Mouse (Mus musculus): Measurements from ENCODE around the gene App. TPM values are rescaled to one million over a fixed set of nuclear protein-coding genes. Genes with fewer than 3 reads are reported as not detected.

The App gene
- 24.4 TPM for polyA plus RNA-seq (2017; shearing (Covaris generic))

DNA sequence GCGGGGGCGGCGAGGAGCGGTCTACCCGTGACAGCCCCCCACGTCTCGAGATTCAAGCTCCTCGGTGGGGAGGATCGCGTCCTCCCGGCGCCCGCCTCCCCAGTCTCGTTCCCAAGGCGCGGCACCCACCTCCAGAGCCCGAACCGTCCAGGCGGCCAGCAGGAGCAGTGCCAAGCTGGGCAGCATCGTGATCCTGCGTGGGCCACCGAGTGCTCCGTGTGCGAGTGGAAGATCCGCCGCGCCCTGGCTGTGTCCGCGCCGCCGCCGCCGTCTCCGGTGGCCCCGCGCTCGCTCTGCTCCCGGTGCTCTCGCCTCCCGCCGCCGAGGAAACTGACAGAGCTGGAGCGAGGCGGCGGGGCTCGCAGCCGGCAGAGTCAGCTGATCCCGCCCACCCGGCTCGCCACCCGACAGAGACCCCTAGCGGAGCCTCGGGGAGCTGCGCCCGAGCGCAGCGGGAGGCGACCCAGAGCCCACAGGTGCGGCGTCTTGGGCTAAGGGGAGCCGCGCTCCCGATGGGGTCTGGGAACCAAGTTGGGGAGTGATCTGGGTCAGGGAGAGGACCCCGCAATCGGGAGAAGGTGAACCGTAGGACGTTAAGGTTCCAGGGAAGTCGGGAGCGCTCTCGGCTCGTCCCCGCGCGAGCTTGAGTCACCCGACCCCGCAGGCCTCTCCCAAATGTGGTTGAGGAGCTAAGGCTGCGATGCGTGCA, at the start of gene App:
App (minus strand) TSS at position 394 of the 709 bp plus-strand sequence.

All from effector memory CD4-positive, alpha-beta T cell, adult 5 months (primary cell).